Mouse (Mus musculus): ENCODE data around the gene Pde4c. TPM values are rescaled to one million over a fixed set of nuclear protein-coding genes. Genes with fewer than 3 reads are reported as not detected.

The Pde4c gene
- total RNA-seq, 2 experiments from 2014 or later: 0.49 to 0.61 TPM

GRCm38 (mm10) chr8:70758616-70759561, 35.4 kb downstream of the Pde4c start:
- peak in 1 of 2 experiments; percentile 56 for DNase-seq (ENCODE audit: extremely low spot score in 1 of 2, low spot score in 2 of 2)
- intact Hi-C loops (cut with DNase I): no loop called here

GRCm38 (mm10) chr8:70760350-70760749, 36.8 kb downstream of the Pde4c start:
- DNase-seq (ENCODE audit: extremely low spot score in 1 of 2, low spot score in 2 of 2): no peak
- intact Hi-C loops (cut with DNase I): loop anchor here (5.0 kb wide), 1 partner anchor 82 kb away; no protein-coding TSS in a partner anchor

GRCm38 (mm10) chr8:70760775-70761406, 37.4 kb downstream of the Pde4c start, which contains the start of gene Mpv17l2:
Gene Mpv17l2, minus strand, starts transcription at chr8:70760946.
- peak; percentile 96 to 99 for DNase-seq (ENCODE audit: extremely low spot score in 1 of 2, low spot score in 2 of 2)
- intact Hi-C loops (cut with DNase I): loop anchor here (5.0 kb wide), 1 partner anchor 81 kb away; no protein-coding TSS in a partner anchor

- DNase-seq (ENCODE audit: extremely low spot score in 1 of 2, low spot score in 2 of 2): no peak
- intact Hi-C loops (cut with DNase I): loop anchor here (5.0 kb wide), 1 partner anchor 80 kb away; no protein-coding TSS in a partner anchor
Observed at GRCm38 (mm10) chr8:70762118-70762517, 38.6 kb downstream of the Pde4c start.

GRCm38 (mm10) chr8:70763354-70763753, 39.8 kb downstream of the Pde4c start:
- intact Hi-C loops (cut with DNase I): loop anchor here (5.0 kb wide), 1 partner anchor 79 kb away; no protein-coding TSS in a partner anchor
- no peak for DNase-seq (ENCODE audit: extremely low spot score in 1 of 2, low spot score in 2 of 2)

GRCm38 (mm10) chr8:70764026-70764425, 40.5 kb downstream of the Pde4c start:
- intact Hi-C loops (cut with DNase I): loop anchor here (5.0 kb wide), 1 partner anchor 78 kb away; no protein-coding TSS in a partner anchor
- no peak for DNase-seq (ENCODE audit: extremely low spot score in 1 of 2, low spot score in 2 of 2)

GRCm38 (mm10) chr8:70764676-70765075, 41.2 kb downstream of the Pde4c start:
- intact Hi-C loops (cut with DNase I): loop anchor here (5.0 kb wide), 1 partner anchor 78 kb away; no protein-coding TSS in a partner anchor
- DNase-seq (ENCODE audit: extremely low spot score in 1 of 2, low spot score in 2 of 2): no peak

- intact Hi-C loops (cut with DNase I): no loop called here
- DNase-seq (ENCODE audit: extremely low spot score in 1 of 2, low spot score in 2 of 2): no peak
Observed at GRCm38 (mm10) chr8:70765329-70765728, 41.8 kb downstream of the Pde4c start.

GRCm38 (mm10) chr8:70765838-70766570, 42.5 kb downstream of the Pde4c start:
- no peak for DNase-seq (ENCODE audit: extremely low spot score in 1 of 2, low spot score in 2 of 2)
- intact Hi-C loops (cut with DNase I): no loop called here

GRCm38 (mm10) chr8:70766571-70767440, 43.3 kb downstream of the Pde4c start:
- DNase-seq (ENCODE audit: extremely low spot score in 1 of 2, low spot score in 2 of 2): peak in 1 of 2 experiments; percentile 76
- intact Hi-C loops (cut with DNase I): no loop called here

- no peak for DNase-seq (ENCODE audit: extremely low spot score in 1 of 2, low spot score in 2 of 2)
- intact Hi-C loops (cut with DNase I): no loop called here
Observed at GRCm38 (mm10) chr8:70767503-70767902, 44.0 kb downstream of the Pde4c start.

- DNase-seq (ENCODE audit: extremely low spot score in 1 of 2, low spot score in 2 of 2): peak in 1 of 2 experiments; percentile 63
- intact Hi-C loops (cut with DNase I): no loop called here
Observed at GRCm38 (mm10) chr8:70768231-70768776, 44.8 kb downstream of the Pde4c start.

- intact Hi-C loops (cut with DNase I): no loop called here
- DNase-seq (ENCODE audit: extremely low spot score in 1 of 2, low spot score in 2 of 2): peak in 1 of 2 experiments; percentile 63
Observed at GRCm38 (mm10) chr8:70768956-70769355, 45.4 kb downstream of the Pde4c start.

GRCm38 (mm10) chr8:70769359-70769758, 45.8 kb downstream of the Pde4c start:
- intact Hi-C loops (cut with DNase I): no loop called here

GRCm38 (mm10) chr8:70769858-70770257, 46.3 kb downstream of the Pde4c start:
- intact Hi-C loops (cut with DNase I): no loop called here
- DNase-seq (ENCODE audit: extremely low spot score in 1 of 2, low spot score in 2 of 2): no peak

More at GRCm38 (mm10) chr8:70769359-70769758, 45.8 kb downstream of the Pde4c start:
- peak; percentile 91 to 96 for DNase-seq (ENCODE audit: extremely low spot score in 1 of 2, low spot score in 2 of 2)

- DNase-seq (ENCODE audit: extremely low spot score in 1 of 2, low spot score in 2 of 2): no peak
- intact Hi-C loops (cut with DNase I): no loop called here
Observed at GRCm38 (mm10) chr8:70770748-70771147, 47.2 kb downstream of the Pde4c start.

- no peak for DNase-seq (ENCODE audit: extremely low spot score in 1 of 2, low spot score in 2 of 2)
- intact Hi-C loops (cut with DNase I): no loop called here
Observed at GRCm38 (mm10) chr8:70771217-70771616, 47.7 kb downstream of the Pde4c start.

- intact Hi-C loops (cut with DNase I): no loop called here
- no peak for DNase-seq (ENCODE audit: extremely low spot score in 1 of 2, low spot score in 2 of 2)
Observed at GRCm38 (mm10) chr8:70772075-70772474, 48.6 kb downstream of the Pde4c start.

All from left cerebral cortex, postnatal 10 days (tissue).